Mouse (Mus musculus): Measurements from ENCODE around the gene Ccdc187.

DNA sequence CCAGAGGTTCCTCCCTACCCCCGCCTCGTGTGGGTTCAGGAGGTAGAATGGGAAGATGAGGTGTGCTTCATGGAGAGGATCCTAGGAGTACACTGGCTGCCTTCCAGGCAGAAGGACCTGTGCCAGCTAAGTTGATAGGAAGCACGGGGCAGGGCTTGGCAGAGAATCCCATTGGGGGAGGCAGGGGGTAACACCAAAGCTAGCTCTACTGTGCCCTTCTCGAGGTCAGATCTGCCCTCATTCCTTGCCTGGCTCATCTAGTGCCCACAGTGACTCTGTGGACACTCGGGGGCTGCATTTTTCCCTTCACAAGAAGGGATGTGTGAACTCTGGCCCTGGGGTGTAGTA is 44.8 kb upstream of the Ccdc187 start:
- TF ChIP-seq CTCF (conservative IDR thresholded peaks at IDR 0.05; ENCODE audit: insufficient read depth, insufficient read length, low read depth, low read length) (no peak), POLR2A (IDR thresholded peaks at IDR 0.05; ENCODE audit: low read depth, low read length) (no peak)

Data from kidney, adult 2 months (tissue).